Mouse (Mus musculus) bone marrow macrophage, adult 2 months (primary cell): ENCODE data around the gene Odf2l.

Source experiments
- CTCF ChIP-seq: IDR thresholded peaks from 2 replicates; pipeline ENCODE4 v1.5.1; 2012; ENCODE audit warnings: low read depth, mild to moderate bottlenecking, low read length, moderate library complexity
- POLR2A ChIP-seq: IDR thresholded peaks from 2 replicates; pipeline ENCODE4 v1.6.1; 2012; ENCODE audit warnings: mild to moderate bottlenecking, low read depth, low read length, borderline replicate concordance

- TF ChIP-seq POLR2A, result no peak
- no peak for TF ChIP-seq CTCF
Observed at GRCm38 (mm10) chr3:145170028-145170427, 51.6 kb downstream of the Odf2l start.
